Mouse (Mus musculus): ENCODE measurements around the gene Teddm1a. TPM values are rescaled to one million over a fixed set of nuclear protein-coding genes. Genes with fewer than 3 reads are reported as not detected.

Gene Teddm1a
- polyA plus RNA-seq, 1 experiment from 2014 or later, result not detected

DNA sequence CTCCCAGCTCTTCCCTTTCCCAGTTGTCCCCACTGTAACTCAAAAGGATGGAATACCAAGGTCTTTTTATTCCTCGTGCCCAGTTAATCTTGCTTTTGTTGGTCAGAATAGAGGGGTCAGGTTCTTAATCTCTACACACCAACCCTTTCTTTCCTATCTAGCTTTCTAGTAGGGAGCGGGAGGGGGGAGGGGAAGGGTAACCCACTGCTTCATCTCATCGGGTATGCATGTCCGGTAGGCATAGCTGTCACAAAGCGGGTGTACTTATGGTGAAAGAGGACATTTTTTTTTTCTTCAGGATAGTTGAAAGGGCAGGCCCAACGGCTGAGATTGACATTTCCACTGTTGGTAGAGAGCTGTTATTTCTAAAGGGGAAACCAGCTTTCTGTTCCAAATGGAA, 16.7 kb downstream of the Teddm1a start:
- Histone ChIP-seq H3K9me3 (ENCODE audit: control insufficient read depth, low read length) (no peaks in the 10 kb centered on the region), H3K4me2 (ENCODE audit: low read length) (no peak overlapping the region), H3K9ac (ENCODE audit: low read length) (no peak overlapping the region), H3K36me3 (ENCODE audit: control insufficient read depth, insufficient read depth, low read length) (peaks cover 74% of the 10 kb centered on the region), H3K4me1 (ENCODE audit: control insufficient read depth in 2 of 2, insufficient read depth in 2 of 2, low read length in 2 of 2) (no peaks in the 10 kb centered on the region), H3K4me3 (ENCODE audit: control insufficient read depth in 1 of 2, insufficient read depth in 1 of 2, low read depth in 1 of 2, low read length in 2 of 2) (no peak overlapping the region), H3K27ac (replicated peaks in 1 of 2; ENCODE audit: control insufficient read depth in 1 of 2, insufficient read depth in 1 of 2, low read depth in 2 of 2, low read length in 2 of 2) (no peak overlapping the region), H3K27me3 (ENCODE audit: control insufficient read depth, insufficient read depth, low read length) (no peaks in the 10 kb centered on the region)
- 87% methylated on average over 6 of the region's 6 CpGs for WGBS
- ATAC-seq (ENCODE audit: insufficient number of reproducible peaks, insufficient read depth, low FRiP score, low read depth), result no peak

DNA sequence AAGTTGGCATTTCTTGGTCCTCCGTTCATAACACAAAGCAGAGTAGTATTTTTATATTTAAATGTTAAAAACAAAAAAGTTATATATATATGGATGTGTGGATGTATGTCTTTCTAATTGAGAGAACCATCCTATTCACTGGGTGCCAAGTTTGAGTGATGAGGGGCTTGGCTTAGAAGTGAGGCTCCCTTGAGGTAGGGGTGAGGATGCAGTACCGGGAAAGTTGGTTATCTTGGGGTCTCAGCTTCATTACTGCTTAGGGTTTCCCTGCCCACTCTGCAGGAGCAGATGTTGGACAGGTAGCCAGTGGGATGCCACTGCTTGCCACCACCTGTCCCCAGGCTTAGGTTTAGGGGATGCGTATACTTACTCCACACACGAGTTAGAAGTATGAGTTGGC, 17.2 kb downstream of the Teddm1a start:
- no peaks in the 10 kb centered on the region for H3K27me3 ChIP-seq (ENCODE audit: control insufficient read depth, insufficient read depth, low read length)
- WGBS, result over 99% methylated on average over 4 of the region's 4 CpGs

DNA sequence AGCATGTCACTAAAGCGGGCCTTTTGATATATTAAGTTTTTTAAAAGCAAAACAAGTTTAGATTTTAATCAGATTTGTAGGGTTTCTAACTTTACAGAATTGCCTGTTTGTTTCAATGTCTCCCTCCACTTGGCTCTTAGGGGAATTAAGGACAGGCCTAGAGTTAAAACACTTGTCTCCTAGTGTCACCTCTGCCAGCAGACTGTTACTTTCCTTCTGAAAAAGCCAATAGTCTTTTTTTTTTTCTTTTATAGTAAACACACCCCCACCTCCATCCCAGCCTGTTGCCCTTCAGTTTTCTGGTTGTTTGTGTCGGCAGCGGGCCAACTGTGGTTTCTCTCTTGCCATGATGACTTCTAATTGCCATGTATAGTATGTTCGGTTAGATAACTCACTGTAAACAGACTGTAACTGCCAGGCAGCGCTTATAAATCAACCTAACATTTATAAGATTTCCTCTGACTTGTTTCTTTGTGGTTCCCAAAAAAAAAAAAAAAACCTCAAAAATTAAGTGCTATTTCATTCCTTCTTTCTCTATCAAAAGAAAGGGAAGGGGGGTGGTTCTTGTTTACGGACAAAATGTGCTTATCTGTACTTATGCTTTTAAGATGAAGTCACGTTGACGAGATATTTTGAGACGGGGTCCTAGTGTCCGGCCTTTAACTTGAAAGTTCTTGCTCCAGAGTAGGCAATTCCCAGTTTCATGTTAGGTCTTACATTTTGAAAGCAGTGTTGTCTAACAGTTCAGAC, 17.8 kb downstream of the Teddm1a start:
- H3K4me3 ChIP-seq (ENCODE audit: control insufficient read depth in 1 of 2, insufficient read depth in 1 of 2, low read depth in 1 of 2, low read length in 2 of 2), result no peak overlapping the region
- H3K27me3 ChIP-seq (ENCODE audit: control insufficient read depth, insufficient read depth, low read length), result no peaks in the 10 kb centered on the region
- H3K36me3 ChIP-seq (ENCODE audit: control insufficient read depth, insufficient read depth, low read length), result peaks cover 62% of the 10 kb centered on the region
- no peak overlapping the region for H3K27ac ChIP-seq (replicated peaks in 1 of 2; ENCODE audit: control insufficient read depth in 1 of 2, insufficient read depth in 1 of 2, low read depth in 2 of 2, low read length in 2 of 2)
- no peaks in the 10 kb centered on the region for H3K4me1 ChIP-seq (ENCODE audit: control insufficient read depth in 2 of 2, insufficient read depth in 2 of 2, low read length in 2 of 2)
- no peak overlapping the region for H3K9ac ChIP-seq (ENCODE audit: low read length)
- H3K4me2 ChIP-seq (ENCODE audit: low read length), result no peak overlapping the region
- whole genome bisulfite sequencing, result 75% methylated on average over 10 of the region's 10 CpGs
- no peaks in the 10 kb centered on the region for H3K9me3 ChIP-seq (ENCODE audit: control insufficient read depth, low read length)
- ATAC-seq (ENCODE audit: insufficient number of reproducible peaks, insufficient read depth, low FRiP score, low read depth), result no peak

More for the DNA sequence above, 17.2 kb downstream of the Teddm1a start:
- no peak for ATAC-seq (ENCODE audit: insufficient number of reproducible peaks, insufficient read depth, low FRiP score, low read depth)
- Histone ChIP-seq H3K4me2 (ENCODE audit: low read length) (no peak overlapping the region), H3K4me1 (ENCODE audit: control insufficient read depth in 2 of 2, insufficient read depth in 2 of 2, low read length in 2 of 2) (no peaks in the 10 kb centered on the region), H3K4me3 (ENCODE audit: control insufficient read depth in 1 of 2, insufficient read depth in 1 of 2, low read depth in 1 of 2, low read length in 2 of 2) (no peak overlapping the region), H3K9ac (ENCODE audit: low read length) (no peak overlapping the region), H3K36me3 (ENCODE audit: control insufficient read depth, insufficient read depth, low read length) (peaks cover 69% of the 10 kb centered on the region), H3K9me3 (ENCODE audit: control insufficient read depth, low read length) (no peaks in the 10 kb centered on the region), H3K27ac (replicated peaks in 1 of 2; ENCODE audit: control insufficient read depth in 1 of 2, insufficient read depth in 1 of 2, low read depth in 2 of 2, low read length in 2 of 2) (no peak overlapping the region)

DNA sequence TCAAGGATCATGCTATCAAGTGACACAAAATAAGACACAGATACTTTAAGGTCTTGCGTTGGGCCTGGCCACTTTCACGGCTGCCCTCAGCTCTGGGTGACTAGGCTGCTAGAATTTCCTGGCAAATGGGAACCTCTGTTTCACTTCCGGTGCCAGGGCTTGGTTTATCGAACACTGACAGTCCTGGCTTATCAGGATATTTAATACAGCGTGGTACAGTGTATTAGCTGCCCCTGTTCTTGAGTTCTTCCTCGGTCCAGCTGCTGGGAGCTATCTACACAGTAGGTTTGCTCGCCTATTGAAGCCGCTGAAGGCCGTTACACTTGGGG, 18.4 kb downstream of the Teddm1a start:
- no peak overlapping the region for H3K4me2 ChIP-seq (ENCODE audit: low read length)
- no peak overlapping the region for H3K4me3 ChIP-seq (ENCODE audit: control insufficient read depth in 1 of 2, insufficient read depth in 1 of 2, low read depth in 1 of 2, low read length in 2 of 2)
- no peak for ATAC-seq (ENCODE audit: insufficient number of reproducible peaks, insufficient read depth, low FRiP score, low read depth)
- no peaks in the 10 kb centered on the region for H3K4me1 ChIP-seq (ENCODE audit: control insufficient read depth in 2 of 2, insufficient read depth in 2 of 2, low read length in 2 of 2)
- no peak overlapping the region for H3K27ac ChIP-seq (replicated peaks in 1 of 2; ENCODE audit: control insufficient read depth in 1 of 2, insufficient read depth in 1 of 2, low read depth in 2 of 2, low read length in 2 of 2)
- H3K27me3 ChIP-seq (ENCODE audit: control insufficient read depth, insufficient read depth, low read length), result no peaks in the 10 kb centered on the region
- H3K9ac ChIP-seq (ENCODE audit: low read length), result no peak overlapping the region
- WGBS, result 77% methylated on average over 9 of the region's 9 CpGs
- H3K9me3 ChIP-seq (ENCODE audit: control insufficient read depth, low read length), result no peaks in the 10 kb centered on the region
- H3K36me3 ChIP-seq (ENCODE audit: control insufficient read depth, insufficient read depth, low read length), result peaks cover 57% of the 10 kb centered on the region

DNA sequence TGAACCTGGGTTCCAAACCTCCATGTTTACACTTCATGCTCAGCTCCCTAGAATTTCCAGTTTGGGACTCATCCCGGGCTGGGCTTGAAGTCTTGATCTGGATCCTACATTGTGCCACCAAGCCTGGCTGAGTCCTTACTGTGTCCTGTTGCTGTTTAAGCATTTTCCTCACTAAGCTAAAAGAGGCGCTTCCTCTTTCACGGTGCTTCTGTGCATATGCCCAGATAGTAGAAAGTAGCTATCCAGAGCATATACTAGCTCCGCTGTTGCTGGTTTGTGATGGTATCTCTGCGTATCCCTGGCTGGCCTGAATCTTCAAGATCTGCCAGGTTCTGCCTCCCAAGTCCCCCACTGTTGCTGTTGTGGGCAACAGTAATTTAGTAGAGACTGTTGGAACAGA, 18.9 kb downstream of the Teddm1a start:
- Histone ChIP-seq H3K9ac (ENCODE audit: low read length) (no peak overlapping the region), H3K4me2 (ENCODE audit: low read length) (no peak overlapping the region), H3K4me1 (ENCODE audit: control insufficient read depth in 2 of 2, insufficient read depth in 2 of 2, low read length in 2 of 2) (no peaks in the 10 kb centered on the region), H3K9me3 (ENCODE audit: control insufficient read depth, low read length) (no peaks in the 10 kb centered on the region), H3K36me3 (ENCODE audit: control insufficient read depth, insufficient read depth, low read length) (peaks cover 52% of the 10 kb centered on the region), H3K4me3 (ENCODE audit: control insufficient read depth in 1 of 2, insufficient read depth in 1 of 2, low read depth in 1 of 2, low read length in 2 of 2) (no peak overlapping the region), H3K27ac (replicated peaks in 1 of 2; ENCODE audit: control insufficient read depth in 1 of 2, insufficient read depth in 1 of 2, low read depth in 2 of 2, low read length in 2 of 2) (no peak overlapping the region), H3K27me3 (ENCODE audit: control insufficient read depth, insufficient read depth, low read length) (no peaks in the 10 kb centered on the region)
- no peak for ATAC-seq (ENCODE audit: insufficient number of reproducible peaks, insufficient read depth, low FRiP score, low read depth)
- WGBS, result 84% methylated on average over 5 of the region's 5 CpGs

DNA sequence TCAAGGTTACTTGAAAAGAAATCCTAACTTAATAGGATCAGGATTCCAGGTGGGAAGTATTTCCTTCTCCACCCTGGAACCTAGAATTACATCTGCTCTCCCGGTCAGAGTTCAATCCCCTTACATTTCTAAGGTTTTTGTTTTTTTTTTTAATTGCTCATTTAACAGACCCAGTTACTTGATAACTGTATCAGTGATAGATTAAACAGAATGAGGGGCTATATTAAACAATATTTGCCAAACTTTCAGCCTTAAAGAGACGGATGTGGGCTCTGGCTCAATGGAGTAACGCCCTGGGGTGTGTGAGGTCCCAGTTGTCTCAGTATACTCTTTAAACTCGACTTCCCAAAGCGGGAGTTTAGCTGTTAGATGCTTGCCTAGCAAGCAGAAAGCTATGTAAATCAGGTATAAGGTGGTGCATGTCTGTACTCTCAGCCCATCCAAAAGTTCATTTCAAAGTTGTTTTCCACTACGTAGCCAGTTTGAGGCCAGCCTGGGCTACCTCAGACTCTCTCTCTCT, 19.8 kb downstream of the Teddm1a start:
- Histone ChIP-seq H3K27ac (replicated peaks in 1 of 2; ENCODE audit: control insufficient read depth in 1 of 2, insufficient read depth in 1 of 2, low read depth in 2 of 2, low read length in 2 of 2) (no peak overlapping the region), H3K9me3 (ENCODE audit: control insufficient read depth, low read length) (no peaks in the 10 kb centered on the region), H3K27me3 (ENCODE audit: control insufficient read depth, insufficient read depth, low read length) (no peaks in the 10 kb centered on the region)

DNA sequence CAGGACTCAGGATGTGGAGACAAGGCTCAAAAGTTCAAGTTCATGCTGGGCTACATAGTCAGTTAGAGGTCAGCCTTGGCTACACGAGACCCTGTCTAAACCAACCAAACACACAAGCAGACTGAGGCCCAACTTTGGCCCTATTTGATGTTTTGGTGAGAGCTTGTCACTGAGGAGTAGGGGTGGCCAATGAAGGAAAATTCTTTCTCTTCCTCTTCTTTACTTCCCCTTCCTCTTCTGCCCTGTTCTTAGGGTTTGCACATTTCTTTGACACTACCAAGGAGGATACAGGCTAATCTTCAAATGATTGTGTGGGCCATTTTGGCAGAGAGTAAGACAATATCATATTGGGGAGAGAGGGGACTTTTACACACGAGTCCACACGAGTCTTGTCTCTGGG, 22.3 kb downstream of the Teddm1a start:
- H3K4me3 ChIP-seq (ENCODE audit: control insufficient read depth in 1 of 2, insufficient read depth in 1 of 2, low read depth in 1 of 2, low read length in 2 of 2), result no peak overlapping the region
- no peak overlapping the region for H3K9ac ChIP-seq (ENCODE audit: low read length)
- H3K27ac ChIP-seq (replicated peaks in 1 of 2; ENCODE audit: control insufficient read depth in 1 of 2, insufficient read depth in 1 of 2, low read depth in 2 of 2, low read length in 2 of 2), result no peak overlapping the region
- no peak overlapping the region for H3K4me2 ChIP-seq (ENCODE audit: low read length)
- H3K36me3 ChIP-seq (ENCODE audit: control insufficient read depth, insufficient read depth, low read length), result peaks cover 17% of the 10 kb centered on the region
- ATAC-seq (ENCODE audit: insufficient number of reproducible peaks, insufficient read depth, low FRiP score, low read depth), result no peak
- H3K9me3 ChIP-seq (ENCODE audit: control insufficient read depth, low read length), result no peaks in the 10 kb centered on the region
- 49% methylated on average over 3 of the region's 3 CpGs for WGBS
- H3K27me3 ChIP-seq (ENCODE audit: control insufficient read depth, insufficient read depth, low read length), result no peaks in the 10 kb centered on the region
- H3K4me1 ChIP-seq (ENCODE audit: control insufficient read depth in 2 of 2, insufficient read depth in 2 of 2, low read length in 2 of 2), result peaks cover 0 to 4% of the 10 kb centered on the region in 2 experiments; a peak in 1 of 4 replicates

More for the DNA sequence above, 19.8 kb downstream of the Teddm1a start:
- H3K4me3 ChIP-seq (ENCODE audit: control insufficient read depth in 1 of 2, insufficient read depth in 1 of 2, low read depth in 1 of 2, low read length in 2 of 2), result no peak overlapping the region
- H3K4me1 ChIP-seq (ENCODE audit: control insufficient read depth in 2 of 2, insufficient read depth in 2 of 2, low read length in 2 of 2), result no peaks in the 10 kb centered on the region
- no peak overlapping the region for H3K9ac ChIP-seq (ENCODE audit: low read length)
- no peak for ATAC-seq (ENCODE audit: insufficient number of reproducible peaks, insufficient read depth, low FRiP score, low read depth)
- peaks cover 43% of the 10 kb centered on the region for H3K36me3 ChIP-seq (ENCODE audit: control insufficient read depth, insufficient read depth, low read length)
- WGBS, result 85% methylated on average over 6 of the region's 6 CpGs
- H3K4me2 ChIP-seq (ENCODE audit: low read length), result no peak overlapping the region
